Mouse (Mus musculus) cerebellum, postnatal 36 days (tissue): ENCODE data around the gene Birc7.

ENCODE experiments used
- DNase-seq, 2 experiments: peaks; one replicate each; pipeline ENCODE4 v3.0.0; 2021 to 2022; ENCODE audit warnings: mixed read lengths in 2 of 2

The Birc7 gene

GRCm38 (mm10) chr2:180905556-180906221 lies 23.1 kb upstream of the Birc7 start:
- DNase-seq, result no peak

GRCm38 (mm10) chr2:180910928-180911327 lies 17.9 kb upstream of the Birc7 start:
- no peak for DNase-seq

- no peak for DNase-seq
Measured at GRCm38 (mm10) chr2:180915886-180916433, 12.9 kb upstream of the Birc7 start.

- DNase-seq, result peak in 1 of 2 experiments; percentile 34
Measured at GRCm38 (mm10) chr2:180919913-180920809, 8.7 kb upstream of the Birc7 start.

GRCm38 (mm10) chr2:180920810-180921400 lies 7.9 kb upstream of the Birc7 start, which contains the start of gene Ythdf1:
TSS of gene Ythdf1 (minus strand) at chr2:180920949.
- DNase-seq, result peak; percentile 97 to 99

- DNase-seq, result no peak
Measured at GRCm38 (mm10) chr2:180922739-180923138, 6.1 kb upstream of the Birc7 start.

- DNase-seq, result peak; percentile 81 to 88
Measured at GRCm38 (mm10) chr2:180925176-180925575, 3.6 kb upstream of the Birc7 start.

GRCm38 (mm10) chr2:180932418-180932817 lies 3.6 kb downstream of the Birc7 start:
- no peak for DNase-seq

- DNase-seq, result no peak
Measured at GRCm38 (mm10) chr2:180940187-180940586, 11.4 kb downstream of the Birc7 start.

GRCm38 (mm10) chr2:180941869-180942268 lies 13.0 kb downstream of the Birc7 start:
- no peak for DNase-seq

GRCm38 (mm10) chr2:180949947-180950346 lies 21.1 kb downstream of the Birc7 start:
- DNase-seq, result no peak

- peak in 1 of 2 experiments; percentile 14 for DNase-seq
Measured at GRCm38 (mm10) chr2:180952731-180953171, 23.9 kb downstream of the Birc7 start.

GRCm38 (mm10) chr2:180953638-180954037 lies 24.8 kb downstream of the Birc7 start:
- no peak for DNase-seq

- peak; percentile 55 to 57 for DNase-seq
Measured at GRCm38 (mm10) chr2:180954061-180955047, 25.5 kb downstream of the Birc7 start, which contains the start of gene Nkain4. TSS of gene Nkain4 (minus strand) at chr2:180954699.

GRCm38 (mm10) chr2:180959605-180960004 lies 30.8 kb downstream of the Birc7 start:
- no peak for DNase-seq

- DNase-seq, result no peak
Measured at GRCm38 (mm10) chr2:180960187-180960586, 31.4 kb downstream of the Birc7 start.

- no peak for DNase-seq
Measured at GRCm38 (mm10) chr2:180962616-180963308, 33.9 kb downstream of the Birc7 start.

- peak; percentile 86 to 87 for DNase-seq
Measured at GRCm38 (mm10) chr2:180963956-180964355, 35.1 kb downstream of the Birc7 start.

- DNase-seq, result peak; percentile 34 to 45
Measured at GRCm38 (mm10) chr2:180966092-180966882, 37.5 kb downstream of the Birc7 start.
